Mouse (Mus musculus) heart, adult 2 months (tissue): ENCODE measurements around the gene Tubb1.

Experiments
- CTCF ChIP-seq: fragments of 200-600 bp; IDR thresholded peaks from 2 replicates; pipeline ENCODE4 v1.8.1; 2022; ENCODE audit warnings: antibody characterized with exemption, mild to moderate bottlenecking, moderate library complexity
- POLR2A ChIP-seq: fragments of 200-500 bp; IDR thresholded peaks from 2 replicates; pipeline ENCODE4 v1.6.1; 2011; ENCODE audit warnings: mild to moderate bottlenecking, low read depth, low read length, control low read depth; ENCODE audit not compliant: insufficient read depth

GRCm38 (mm10) chr2:174439450-174439838 lies 11.1 kb upstream of the Tubb1 start:
- TF ChIP-seq POLR2A = no peak
- TF ChIP-seq CTCF = no peak
